Mouse (Mus musculus) heart, embryonic 15.5 days (tissue): ENCODE measurements around the gene Pi16. TPM values are rescaled to one million over a fixed set of nuclear protein-coding genes. Genes with fewer than 3 reads are reported as not detected.

Experiments
- ATAC-seq: fragments of 200-750 bp; cut with Nextera tagmentation; replicated peaks from 2 replicates; pipeline ENCODE4 v1.8.0; 2017; ENCODE audit warnings: low read depth, moderate TSS enrichment; ENCODE audit not compliant: insufficient number of reproducible peaks, insufficient read depth, low FRiP score
- H3K27ac ChIP-seq: fragments of 300-500 bp; sonication (generic); 2 replicates; pipeline ENCODE4 v1.5.1; 2015; ENCODE audit warnings: mild to moderate bottlenecking, inconsistent platforms
- H3K27me3 ChIP-seq: fragments of 300-500 bp; sonication (generic); 2 replicates; pipeline ENCODE4 v1.6.1; 2015; ENCODE audit warnings: inconsistent platforms
- H3K36me3 ChIP-seq: fragments of 300-500 bp; sonication (generic); 2 replicates; pipeline ENCODE4 v1.6.1; 2015; ENCODE audit warnings: mild to moderate bottlenecking, inconsistent platforms
- H3K4me1 ChIP-seq: fragments of 300-500 bp; sonication (generic); replicated peaks from 2 replicates; pipeline ENCODE4 v1.6.1; 2015; ENCODE audit warnings: inconsistent platforms
- H3K4me2 ChIP-seq: fragments of 300-500 bp; sonication (generic); 2 replicates; pipeline ENCODE4 v1.6.1; 2015; ENCODE audit warnings: inconsistent platforms, mild to moderate bottlenecking, moderate library complexity
- H3K4me3 ChIP-seq: fragments of 300-500 bp; sonication (generic); 2 replicates; pipeline ENCODE4 v1.5.1; 2015; ENCODE audit warnings: mild to moderate bottlenecking, inconsistent platforms
- H3K9ac ChIP-seq: fragments of 300-500 bp; sonication (generic); 2 replicates; pipeline ENCODE4 v1.6.1; 2015; ENCODE audit warnings: mild to moderate bottlenecking, inconsistent platforms
- H3K9me3 ChIP-seq: fragments of 300-500 bp; sonication (generic); replicated peaks from 2 replicates; pipeline ENCODE4 v1.6.1; 2016; ENCODE audit warnings: inconsistent platforms
- WGBS: fragments of 180-500 bp; shearing (Covaris S2); methylation state at CpG from one replicate; pipeline ENCODE4 v1.1.7; 2015; ENCODE audit warnings: mixed read lengths; 5-methylcytosine and 5-hydroxymethylcytosine counted together
- polyA plus RNA-seq: library from polyadenylated mRNA; unstranded; fragments of >200 nt; fragmentation: Nextera tagmentation; extraction: Ambion mirVana; gene quantifications from 2 replicates; pipeline ENCODE4 v1.2.1, GENCODE M21; 2015

Gene Pi16
- polyA plus RNA-seq, 1 experiment from 2014 or later, result 4.3 TPM

GRCm38 (mm10) chr17:29332186-29332685 lies 14.8 kb downstream of the Pi16 start:
- no peak overlapping the region for H3K27ac ChIP-seq
- no peak for ATAC-seq
- 74% methylated on average over 4 of the region's 4 CpGs for WGBS

GRCm38 (mm10) chr17:29336266-29336990 lies 18.9 kb downstream of the Pi16 start:
- no peak for ATAC-seq
- 91% methylated on average over 19 of the region's 19 CpGs for WGBS
- no peak overlapping the region for H3K9ac ChIP-seq

More at GRCm38 (mm10) chr17:29332186-29332685, 14.8 kb downstream of the Pi16 start:
- H3K36me3 ChIP-seq, result peaks cover 54% of the 10 kb centered on the region
- no peak overlapping the region for H3K9ac ChIP-seq
- no peak overlapping the region for H3K4me2 ChIP-seq
- no peak overlapping the region for H3K4me3 ChIP-seq
- H3K4me1 ChIP-seq, result peaks cover 21% of the 10 kb centered on the region
- peaks cover 3% of the 10 kb centered on the region for H3K27me3 ChIP-seq
- no peaks in the 10 kb centered on the region for H3K9me3 ChIP-seq

GRCm38 (mm10) chr17:29337979-29338823 lies 20.7 kb downstream of the Pi16 start:
- ATAC-seq, result no peak
- 88% methylated on average over 9 of the region's 9 CpGs for WGBS
- Histone ChIP-seq H3K9me3 (no peaks in the 10 kb centered on the region), H3K9ac (no peak overlapping the region), H3K27me3 (no peaks in the 10 kb centered on the region), H3K4me2 (no peak overlapping the region), H3K4me1 (peaks cover 39% of the 10 kb centered on the region), H3K4me3 (no peak overlapping the region), H3K27ac (peak overlapping the region; percentile 81), H3K36me3 (peaks cover 70% of the 10 kb centered on the region)

More at GRCm38 (mm10) chr17:29336266-29336990, 18.9 kb downstream of the Pi16 start:
- H3K27ac ChIP-seq, result no peak overlapping the region
- H3K9me3 ChIP-seq, result no peaks in the 10 kb centered on the region
- H3K4me3 ChIP-seq, result no peak overlapping the region
- H3K4me1 ChIP-seq, result peaks cover 33% of the 10 kb centered on the region
- H3K36me3 ChIP-seq, result peaks cover 87% of the 10 kb centered on the region
- H3K4me2 ChIP-seq, result no peak overlapping the region
- no peaks in the 10 kb centered on the region for H3K27me3 ChIP-seq

GRCm38 (mm10) chr17:29339170-29339768 lies 21.8 kb downstream of the Pi16 start:
- Histone ChIP-seq H3K27me3 (no peaks in the 10 kb centered on the region), H3K36me3 (peaks cover 60% of the 10 kb centered on the region), H3K9ac (no peak overlapping the region), H3K27ac (peak overlapping the region; percentile 81), H3K4me3 (no peak overlapping the region), H3K9me3 (no peaks in the 10 kb centered on the region), H3K4me1 (peaks cover 39% of the 10 kb centered on the region), H3K4me2 (no peak overlapping the region)
- no peak for ATAC-seq
- WGBS, result 69% methylated on average over 11 of the region's 11 CpGs

GRCm38 (mm10) chr17:29340406-29341261 lies 23.2 kb downstream of the Pi16 start:
- no peak for ATAC-seq
- Histone ChIP-seq H3K4me3 (no peak overlapping the region), H3K27ac (peak overlapping the region; percentile 87), H3K4me1 (peaks cover 44% of the 10 kb centered on the region), H3K27me3 (no peaks in the 10 kb centered on the region), H3K9me3 (no peaks in the 10 kb centered on the region), H3K9ac (no peak overlapping the region), H3K36me3 (peaks cover 50% of the 10 kb centered on the region), H3K4me2 (no peak overlapping the region)
- WGBS, result 80% methylated on average over 18 of the region's 18 CpGs

- peak overlapping the region; percentile 2; the same call in 1 of the 2 replicates for H3K4me3 ChIP-seq
- H3K4me1 ChIP-seq, result peaks cover 53% of the 10 kb centered on the region
- H3K36me3 ChIP-seq, result peaks cover 40% of the 10 kb centered on the region
- H3K9ac ChIP-seq, result peak overlapping the region; percentile 25
- peak overlapping the region; percentile 52 for H3K4me2 ChIP-seq
- peak overlapping the region; percentile 87 for H3K27ac ChIP-seq
- peak; percentile 15; the same call in 1 of the 2 replicates for ATAC-seq
- H3K27me3 ChIP-seq, result no peaks in the 10 kb centered on the region
- no peaks in the 10 kb centered on the region for H3K9me3 ChIP-seq
- 16% methylated on average over 9 of the region's 9 CpGs for WGBS
Measured at GRCm38 (mm10) chr17:29341591-29342003, 24.1 kb downstream of the Pi16 start.

GRCm38 (mm10) chr17:29342010-29342910 lies 24.8 kb downstream of the Pi16 start:
- 22% methylated on average over 13 of the region's 13 CpGs for WGBS
- Histone ChIP-seq H3K4me1 (peaks cover 54% of the 10 kb centered on the region), H3K9ac (peak overlapping the region; percentile 25; the same call in 1 of the 2 replicates), H3K27ac (peak overlapping the region; percentile 87), H3K4me3 (peak overlapping the region; percentile 2; the same call in 1 of the 2 replicates), H3K27me3 (no peaks in the 10 kb centered on the region), H3K36me3 (peaks cover 34% of the 10 kb centered on the region), H3K9me3 (no peaks in the 10 kb centered on the region), H3K4me2 (peak overlapping the region; percentile 52)
- ATAC-seq, result peak; percentile 74

GRCm38 (mm10) chr17:29343241-29343640 lies 25.8 kb downstream of the Pi16 start:
- Histone ChIP-seq H3K27me3 (no peaks in the 10 kb centered on the region), H3K4me3 (no peak overlapping the region), H3K36me3 (peaks cover 25% of the 10 kb centered on the region), H3K9me3 (no peaks in the 10 kb centered on the region), H3K4me1 (peaks cover 58% of the 10 kb centered on the region), H3K9ac (no peak overlapping the region), H3K27ac (peak overlapping the region; percentile 87; the same call in 1 of the 2 replicates), H3K4me2 (no peak overlapping the region)
- 80% methylated on average over 5 of the region's 5 CpGs for WGBS
- no peak for ATAC-seq

GRCm38 (mm10) chr17:29345272-29345671 lies 27.8 kb downstream of the Pi16 start:
- no peaks in the 10 kb centered on the region for H3K9me3 ChIP-seq
- 0 out of 2 replicates have a peak overlapping the region, but pooled peaks have one; percentile 81 for H3K4me2 ChIP-seq
- peaks cover 49% of the 10 kb centered on the region for H3K4me1 ChIP-seq
- no peak for ATAC-seq
- no peak overlapping the region for H3K9ac ChIP-seq
- H3K27ac ChIP-seq, result 0 out of 2 replicates have a peak overlapping the region, but pooled peaks have one; percentile 14
- WGBS, result 80% methylated on average over 12 of the region's 12 CpGs
- H3K36me3 ChIP-seq, result peaks cover 5% of the 10 kb centered on the region; the same call in 1 of the 2 replicates
- H3K4me3 ChIP-seq, result no peak overlapping the region
- no peaks in the 10 kb centered on the region for H3K27me3 ChIP-seq
